Mouse (Mus musculus) olfactory bulb, adult 2 months (tissue): ENCODE results near the gene Msh5. TPM values are rescaled to one million over a fixed set of nuclear protein-coding genes. Genes with fewer than 3 reads are reported as not detected.
"Not testable (repeated sequence)": the region's sequence is repeated elsewhere in the genome, so short reads cannot be mapped to it uniquely, and the experiment has no call there.

Source experiments
- H3K27ac ChIP-seq: fragments of 200-500 bp; 2 replicates; pipeline ENCODE4 v1.5.1; 2012; ENCODE audit warnings: low read depth, low read length; ENCODE audit not compliant: insufficient read depth
- H3K4me1 ChIP-seq: fragments of 200-500 bp; 2 replicates; pipeline ENCODE4 v1.6.1; 2012; ENCODE audit warnings: low read length; ENCODE audit not compliant: control insufficient read depth, insufficient read depth
- H3K4me3 ChIP-seq: fragments of 200-500 bp; 2 replicates; pipeline ENCODE4 v1.5.1; 2012; ENCODE audit warnings: mild to moderate bottlenecking, low read depth, low read length, moderate library complexity; ENCODE audit not compliant: insufficient read depth
- CTCF ChIP-seq: fragments of 200-500 bp; IDR thresholded peaks from 2 replicates; pipeline ENCODE4 v1.5.1; 2012; ENCODE audit warnings: low read depth, mild to moderate bottlenecking, low read length, moderate library complexity; ENCODE audit not compliant: insufficient read depth
- POLR2A ChIP-seq: fragments of 200-500 bp; IDR thresholded peaks from 2 replicates; pipeline ENCODE4 v1.6.1; 2012; ENCODE audit warnings: mild to moderate bottlenecking, low read depth, low read length, moderate library complexity; ENCODE audit not compliant: insufficient read depth
- WGBS: fragments of 180-500 bp; shearing (Covaris S2); methylation state at CpG from one replicate; pipeline ENCODE4 v1.1.7; 2018; 5-methylcytosine and 5-hydroxymethylcytosine counted together
- polyA plus RNA-seq: library from polyadenylated mRNA; stranded (reverse); fragments of >200 nt; gene quantifications from 2 replicates; pipeline ENCODE4 v1.2.4, GENCODE M21; 2012; ENCODE audit warnings: low replicate concordance; ENCODE audit not compliant: missing spikeins, insufficient read depth, insufficient read length

Gene Msh5
- polyA plus RNA-seq, 1 experiment = not detected

- peaks cover 7% of the 10 kb centered on the region for H3K4me1 ChIP-seq
- H3K27ac ChIP-seq = no peak overlapping the region
- TF ChIP-seq CTCF (no peak), POLR2A (no peak)
- 83% methylated on average over 6 of the region's 6 CpGs for WGBS
- H3K4me3 ChIP-seq = no peak overlapping the region
These were observed 33.3 kb downstream of the Msh5 start for GRCm38 (mm10) chr17:35013221-35013620.

GRCm38 (mm10) chr17:35012430-35012829, 34.1 kb downstream of the Msh5 start:
- Histone ChIP-seq H3K27ac (no peak overlapping the region), H3K4me3 (no peak overlapping the region), H3K4me1 (peaks cover 7% of the 10 kb centered on the region)
- TF ChIP-seq CTCF (no peak), POLR2A (no peak)
- 89% methylated on average over 13 of the region's 13 CpGs for WGBS

GRCm38 (mm10) chr17:35011440-35011839, 35.1 kb downstream of the Msh5 start:
- peaks cover 5% of the 10 kb centered on the region for H3K4me1 ChIP-seq
- 94% methylated on average over 8 of the region's 8 CpGs for WGBS
- H3K27ac ChIP-seq = no peak overlapping the region
- H3K4me3 ChIP-seq = no peak overlapping the region
- no peak for TF ChIP-seq POLR2A
- TF ChIP-seq CTCF = no peak

- no peak for TF ChIP-seq CTCF
- TF ChIP-seq POLR2A = no peak
- H3K27ac ChIP-seq = no peak overlapping the region
- no peak overlapping the region for H3K4me3 ChIP-seq
- H3K4me1 ChIP-seq = no peaks in the 10 kb centered on the region
- 86% methylated on average over 7 of the region's 7 CpGs for WGBS
These were observed 37.0 kb downstream of the Msh5 start for GRCm38 (mm10) chr17:35009586-35009985.

- WGBS = 93% methylated on average over 7 of the region's 7 CpGs
These were observed 39.1 kb downstream of the Msh5 start for GRCm38 (mm10) chr17:35007387-35007991.

GRCm38 (mm10) chr17:35005902-35006301, 40.6 kb downstream of the Msh5 start:
- H3K4me3 ChIP-seq, H3K4me1 ChIP-seq, H3K27ac ChIP-seq: not testable (repeated sequence)
- WGBS = 95% methylated on average over 4 of the region's 5 CpGs

More at GRCm38 (mm10) chr17:35007387-35007991, 39.1 kb downstream of the Msh5 start:
- H3K4me3 ChIP-seq = no peak overlapping the region
- H3K27ac ChIP-seq = no peak overlapping the region
- peaks cover 2% of the 10 kb centered on the region for H3K4me1 ChIP-seq
- TF ChIP-seq POLR2A (no peak), CTCF (no peak)

GRCm38 (mm10) chr17:35005158-35005557, 41.4 kb downstream of the Msh5 start:
- Histone ChIP-seq H3K27ac (no peak overlapping the region), H3K4me1 (peaks cover 7% of the 10 kb centered on the region), H3K4me3 (no peak overlapping the region)
- WGBS = 96% methylated on average over 10 of the region's 10 CpGs
- TF ChIP-seq POLR2A (no peak), CTCF (no peak)

- Histone ChIP-seq H3K4me1 (peaks cover 10% of the 10 kb centered on the region), H3K4me3 (no peak overlapping the region), H3K27ac (no peak overlapping the region)
- 94% methylated on average over 17 of the region's 17 CpGs for WGBS
- 0 out of 2 replicates have a peak, but pooled peaks have one; percentile 9 for TF ChIP-seq POLR2A
- TF ChIP-seq CTCF = no peak
These were observed 42.3 kb downstream of the Msh5 start for GRCm38 (mm10) chr17:35004075-35004717.

- 73% methylated on average over 9 of the region's 9 CpGs for WGBS
- Histone ChIP-seq H3K4me1 (peaks cover 10% of the 10 kb centered on the region), H3K4me3 (no peak overlapping the region), H3K27ac (no peak overlapping the region)
- TF ChIP-seq CTCF = no peak
These were observed 43.3 kb downstream of the Msh5 start for GRCm38 (mm10) chr17:35003022-35003838.
